Mouse (Mus musculus): ENCODE data around the gene Gm49396.
A peak's percentile ranks its signal among the peaks of the same experiment; 100 is the strongest.

The Gm49396 gene

DNA sequence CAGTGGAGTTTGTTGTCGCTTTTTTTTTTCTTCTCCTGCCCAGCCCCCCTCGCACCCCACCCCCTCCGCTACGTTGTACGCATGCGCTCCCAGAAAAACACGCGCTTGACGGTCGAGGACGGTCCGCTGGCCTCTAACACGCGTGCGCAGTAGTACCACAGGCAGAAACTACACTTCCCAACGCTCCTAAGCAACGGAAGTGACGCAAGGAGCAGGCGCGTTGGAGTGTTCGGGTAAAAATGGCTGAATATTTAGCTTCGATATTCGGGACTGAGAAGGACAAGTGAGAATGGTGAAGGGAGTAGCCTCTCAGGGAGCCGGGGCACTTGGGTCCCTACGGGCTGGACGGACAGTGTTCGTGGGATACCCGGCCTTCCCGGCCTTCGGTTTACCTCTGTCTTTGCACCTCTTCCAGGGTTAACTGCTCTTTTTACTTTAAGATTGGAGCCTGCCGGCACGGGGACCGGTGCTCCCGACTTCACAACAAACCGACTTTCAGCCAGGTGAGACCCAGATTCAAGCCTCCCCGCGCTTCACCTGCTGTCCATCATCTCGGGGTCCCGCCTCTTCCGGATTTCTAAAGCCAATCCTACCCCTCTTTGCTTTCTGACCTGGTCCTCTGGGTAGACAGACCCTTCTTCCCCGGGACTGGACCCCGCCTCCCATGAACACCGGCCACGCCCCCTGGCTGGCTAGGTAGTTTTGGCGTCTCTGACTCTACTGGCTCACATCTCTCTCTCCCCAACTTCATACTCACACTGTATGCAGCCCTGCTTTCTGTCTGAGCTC, at the start of gene Gm49396, which contains the start of the genes U2af1l4 and Psenen:
Gm49396 (plus strand) TSS at position 228 of the 789 bp plus-strand sequence.
U2af1l4 (plus strand) TSS at position 185 of the 789 bp plus-strand sequence.
Psenen (minus strand) TSS at position 511 of the 789 bp plus-strand sequence.
- DNase-seq (ENCODE audit: low spot score) = peak; percentile 96

- no peak for DNase-seq (ENCODE audit: low spot score)
Measured at GRCm38 (mm10) chr7:30515003-30515760, 48.0 kb upstream of the Gm49396 start.

- no peak for DNase-seq (ENCODE audit: low spot score)
Measured at GRCm38 (mm10) chr7:30518325-30518724, 44.8 kb upstream of the Gm49396 start.

- no peak for DNase-seq (ENCODE audit: low spot score)
Measured at GRCm38 (mm10) chr7:30520396-30520795, 42.7 kb upstream of the Gm49396 start.

DNA sequence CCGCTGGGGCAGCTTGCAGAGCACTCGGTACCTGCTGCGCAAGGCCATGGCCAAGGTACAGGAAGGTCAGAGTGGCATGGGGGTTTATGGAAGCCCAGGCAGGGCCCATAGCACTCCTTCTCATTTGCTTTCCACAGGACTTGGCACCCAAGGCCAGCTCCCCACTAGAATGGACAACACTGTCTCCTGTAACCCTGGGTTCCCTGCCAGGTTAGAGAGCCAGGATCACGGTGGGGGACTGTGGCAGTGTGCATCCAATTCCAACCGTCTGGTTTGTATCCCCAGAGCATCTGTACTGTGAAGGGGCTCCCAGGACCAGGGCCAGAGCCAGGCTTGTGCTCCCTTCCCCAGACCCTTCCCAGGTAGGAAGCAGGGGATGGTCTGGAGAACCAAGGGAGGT, 42.3 kb upstream of the Gm49396 start:
- DNase-seq (ENCODE audit: low spot score) = no peak

DNA sequence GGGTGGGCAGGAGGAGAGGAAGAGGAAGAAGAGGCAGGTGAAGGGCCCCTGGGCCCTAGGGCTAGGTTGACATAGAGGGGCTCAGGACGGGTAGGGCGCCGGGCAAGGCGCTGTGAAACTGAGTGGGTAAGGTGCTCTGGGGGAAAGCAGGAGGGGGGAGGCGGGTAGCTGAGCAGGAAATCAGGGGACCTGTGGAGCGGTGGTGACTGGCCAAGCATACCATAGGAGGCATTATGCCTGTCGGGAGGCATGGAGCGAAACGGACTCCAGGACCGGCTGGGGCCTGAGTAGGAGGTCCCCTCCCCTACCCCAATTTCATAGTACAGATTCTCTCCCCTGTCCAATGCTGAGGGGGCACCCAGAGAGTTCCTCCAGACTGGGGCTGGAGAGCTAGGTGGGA, 40.3 kb upstream of the Gm49396 start:
- no peak for DNase-seq (ENCODE audit: low spot score)

- DNase-seq (ENCODE audit: low spot score) = no peak
Measured at GRCm38 (mm10) chr7:30524487-30524886, 38.7 kb upstream of the Gm49396 start.

GRCm38 (mm10) chr7:30525954-30526353, 37.2 kb upstream of the Gm49396 start:
- DNase-seq (ENCODE audit: low spot score) = no peak

- no peak for DNase-seq (ENCODE audit: low spot score)
Measured at GRCm38 (mm10) chr7:30526399-30526798, 36.7 kb upstream of the Gm49396 start.

DNA sequence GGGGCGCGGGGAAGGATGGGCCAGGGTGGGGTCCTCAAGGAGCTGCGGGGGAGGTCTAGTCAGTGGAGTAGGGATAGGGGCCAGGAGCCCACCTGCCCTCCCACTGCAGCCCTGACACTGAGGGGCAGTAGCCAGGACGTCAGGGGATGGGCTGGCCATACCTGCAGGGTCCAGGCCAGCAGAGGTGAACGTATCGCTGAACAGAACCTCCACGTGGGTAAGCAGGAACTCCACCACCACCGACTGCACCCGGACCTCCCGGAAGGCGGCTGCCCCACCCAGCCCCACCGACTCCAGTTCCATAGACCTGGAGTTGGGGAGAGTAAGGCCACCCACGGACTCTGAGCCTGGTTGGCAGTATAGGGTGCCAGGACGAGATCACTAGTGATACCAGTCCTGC, 36.2 kb upstream of the Gm49396 start:
- DNase-seq (ENCODE audit: low spot score) = no peak

- no peak for DNase-seq (ENCODE audit: low spot score)
Measured at GRCm38 (mm10) chr7:30531291-30531815, 31.8 kb upstream of the Gm49396 start.

DNA sequence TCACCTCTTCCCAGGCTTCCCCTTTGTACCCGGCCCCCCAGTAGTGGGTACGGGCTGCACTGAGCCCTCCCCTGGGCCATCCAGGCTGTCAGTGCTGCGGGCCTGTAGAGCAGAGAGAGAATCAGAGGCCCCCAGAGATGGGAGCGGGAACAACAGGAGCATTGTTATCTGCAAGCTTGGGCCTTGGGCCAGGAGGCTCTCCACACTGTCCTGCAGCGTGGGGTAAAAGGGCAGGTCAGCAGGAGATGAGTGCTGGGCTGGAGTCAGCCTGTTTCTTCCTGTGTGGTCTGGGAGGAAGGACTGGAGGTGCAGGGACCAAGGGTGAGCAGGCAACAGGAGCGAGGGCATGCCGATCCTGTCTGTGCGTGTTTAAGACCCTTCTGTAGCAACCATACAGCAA, 30.2 kb upstream of the Gm49396 start:
- no peak for DNase-seq (ENCODE audit: low spot score)

DNA sequence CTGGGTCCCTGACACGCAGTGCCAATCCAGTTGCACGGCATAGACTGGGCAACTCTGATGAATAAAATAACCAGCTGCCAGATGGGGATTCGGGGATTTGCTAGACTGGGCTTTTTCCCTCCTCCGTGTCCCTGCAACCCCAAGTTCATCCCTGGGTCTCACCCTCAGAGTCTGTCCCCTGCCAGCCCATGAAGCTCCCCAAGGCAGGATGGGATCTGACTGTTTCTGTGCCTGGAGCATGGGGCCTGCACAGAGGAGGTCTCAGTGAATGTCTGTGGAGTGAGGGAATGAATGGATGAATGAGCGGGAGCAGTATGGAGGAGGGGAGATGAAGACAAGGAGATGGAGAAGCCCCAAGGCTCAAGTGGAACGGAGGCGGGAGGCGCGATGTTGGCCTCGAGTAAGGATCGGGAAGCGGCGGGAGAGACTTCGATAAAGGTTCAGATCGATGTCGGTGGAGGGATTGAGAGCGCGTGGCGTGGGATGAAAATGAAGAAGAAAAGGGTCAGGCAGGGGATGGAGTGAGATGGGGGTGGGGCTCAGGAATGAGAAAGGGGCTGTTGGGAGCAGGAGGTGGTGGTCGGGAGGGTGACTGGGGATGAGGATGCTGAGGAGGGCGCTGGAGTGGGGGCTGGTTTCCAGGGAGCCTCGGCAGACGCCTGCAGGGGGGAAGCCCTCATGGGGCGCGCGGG, 29.1 kb upstream of the Gm49396 start:
- DNase-seq (ENCODE audit: low spot score) = no peak

DNA sequence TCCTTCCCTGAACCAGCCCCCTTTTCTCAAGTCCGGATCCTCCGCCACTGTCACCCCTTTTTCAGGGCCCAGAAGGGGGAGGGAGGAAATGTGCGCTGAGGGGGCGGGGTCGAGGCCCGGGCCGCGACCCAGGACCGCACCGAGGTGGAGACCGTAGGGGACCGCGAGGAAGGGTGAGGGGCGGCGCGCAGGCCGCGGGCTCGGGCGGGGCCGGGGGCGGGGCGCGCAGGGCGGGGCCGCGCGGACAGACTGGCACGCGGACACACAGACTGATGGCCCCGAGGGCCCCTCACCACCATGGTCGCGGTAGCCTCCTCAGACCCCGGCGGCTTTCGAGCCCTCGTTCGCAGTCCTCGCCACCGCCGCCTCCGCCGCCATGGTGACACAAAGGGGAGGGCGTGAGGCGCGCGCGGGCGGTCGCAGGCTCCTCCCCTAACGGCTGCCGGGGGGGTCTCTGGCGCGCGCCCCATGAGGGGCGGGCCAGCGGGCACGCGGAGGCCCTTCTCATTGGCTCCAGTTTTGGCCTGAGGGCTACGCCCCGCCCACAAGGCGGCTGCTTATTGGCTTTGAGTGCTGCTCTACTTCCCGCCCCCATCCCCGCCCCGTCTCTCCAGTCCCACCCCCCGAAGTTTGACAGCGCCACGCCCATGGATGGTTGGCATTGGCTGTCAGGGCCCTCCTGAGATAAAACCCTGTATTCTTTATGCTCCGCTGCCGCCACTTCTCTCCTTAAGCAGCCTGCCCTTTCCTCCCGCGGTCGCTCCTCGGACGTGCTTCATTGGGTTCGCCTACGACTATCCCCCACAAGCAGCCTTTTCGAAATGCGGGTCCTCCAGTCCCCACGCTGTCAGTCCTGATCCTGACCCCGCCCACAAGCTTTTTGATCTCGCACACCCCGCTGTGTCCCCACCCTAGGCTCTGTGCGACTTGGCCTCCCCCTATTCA, 28.2 kb upstream of the Gm49396 start, which contains the start of gene Arhgap33:
Arhgap33 (minus strand) TSS at position 428 of the 945 bp plus-strand sequence.
- peak; percentile 95 for DNase-seq (ENCODE audit: low spot score)

- DNase-seq (ENCODE audit: low spot score) = no peak
Measured at GRCm38 (mm10) chr7:30540572-30540971, 22.6 kb upstream of the Gm49396 start.

DNA sequence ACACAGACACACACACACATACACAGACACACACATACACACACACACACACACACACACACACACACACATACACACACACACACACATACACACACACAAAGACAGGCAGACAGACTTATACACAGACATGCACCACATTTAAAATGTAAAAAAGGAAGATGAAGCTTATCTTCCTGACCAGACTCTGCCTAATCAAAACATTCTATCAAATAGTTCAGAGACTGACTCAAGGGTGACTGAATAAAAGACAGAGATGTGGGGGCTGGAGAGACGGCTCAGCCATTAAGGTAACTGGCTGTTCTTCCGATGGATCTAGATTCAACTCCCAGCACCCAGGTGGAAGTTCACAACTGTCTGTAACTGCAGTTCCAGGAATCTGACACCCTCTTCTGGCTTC, 18.8 kb upstream of the Gm49396 start:
- no peak for DNase-seq (ENCODE audit: low spot score)

DNA sequence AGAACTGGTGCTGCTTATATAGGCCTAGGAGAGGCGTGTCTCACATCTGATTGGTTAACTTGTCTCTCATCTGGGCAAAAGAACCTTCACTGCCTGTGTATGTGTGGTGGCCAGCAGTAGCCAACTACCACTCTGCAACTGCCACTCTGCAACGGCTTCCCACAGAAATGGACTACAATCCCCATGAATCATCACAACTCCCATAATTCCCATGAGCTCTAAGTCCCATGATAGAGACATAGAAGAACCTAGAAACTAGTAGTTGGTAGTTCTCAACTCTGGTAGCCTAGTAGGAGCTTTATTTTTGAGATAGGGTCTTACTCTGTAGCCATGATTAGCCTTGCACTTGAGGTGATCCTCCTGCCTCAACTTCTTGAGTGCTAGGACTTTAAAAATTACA, 13.3 kb upstream of the Gm49396 start:
- DNase-seq (ENCODE audit: low spot score) = no peak

GRCm38 (mm10) chr7:30550603-30551002, 12.5 kb upstream of the Gm49396 start:
- no peak for DNase-seq (ENCODE audit: low spot score)

DNA sequence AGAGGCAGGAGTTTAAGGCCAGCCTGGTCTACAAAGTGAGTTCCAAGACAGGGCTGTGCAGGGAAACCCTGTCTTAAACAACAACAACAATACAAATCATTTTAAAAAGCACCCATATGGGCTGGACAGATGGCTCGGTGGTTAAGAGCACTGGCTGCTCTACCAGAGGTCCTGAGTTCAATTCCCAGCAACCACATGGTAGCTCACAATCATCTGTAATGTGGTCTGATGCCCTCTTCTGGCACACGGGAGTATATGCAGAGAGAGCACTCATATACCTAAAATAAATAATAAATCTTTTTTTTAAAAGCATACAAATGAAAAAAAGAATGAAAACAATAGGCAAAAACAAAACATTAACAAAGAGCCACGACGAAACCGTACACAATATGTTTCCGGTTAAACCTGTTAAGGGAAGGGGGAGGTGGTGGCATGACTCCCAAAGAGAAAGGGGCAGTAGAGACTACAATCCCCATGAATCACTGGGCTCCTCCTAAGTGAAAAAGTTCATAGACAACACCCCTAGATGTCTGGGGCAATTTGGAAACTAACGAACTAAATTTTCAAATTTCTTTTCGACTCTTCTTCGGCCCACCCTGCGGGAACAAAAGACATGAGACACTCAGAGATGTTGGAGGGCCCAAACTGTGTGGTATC, 11.6 kb upstream of the Gm49396 start:
- DNase-seq (ENCODE audit: low spot score) = no peak
